Mouse (Mus musculus) lung, postnatal 0 days (tissue): ENCODE results near the gene Slc2a5. TPM values are rescaled to one million over a fixed set of nuclear protein-coding genes. Genes with fewer than 3 reads are reported as not detected.

Experiments
- ATAC-seq: fragments of 200-750 bp; cut with Nextera tagmentation; 2 replicates; pipeline ENCODE4 v1.8.0; 2017; ENCODE audit warnings: moderate library complexity
- DNase-seq: peaks from one replicate; pipeline ENCODE4 v3.0.0-alpha.2; 2016; ENCODE audit warnings: low spot score
- H3K27ac ChIP-seq: fragments of 300-500 bp; sonication (generic); 2 replicates; pipeline ENCODE4 v1.5.1; 2014; ENCODE audit warnings: antibody characterized with exemption, mild to moderate bottlenecking, low read length, mixed read lengths
- H3K27me3 ChIP-seq: fragments of 300-500 bp; sonication (generic); replicated peaks from 2 replicates; pipeline ENCODE4 v1.6.1; 2014; ENCODE audit warnings: low read length, mixed read lengths; ENCODE audit not compliant: insufficient read depth
- H3K36me3 ChIP-seq: fragments of 300-500 bp; sonication (generic); 2 replicates; pipeline ENCODE4 v1.6.1; 2014; ENCODE audit warnings: low read length, mixed read lengths; ENCODE audit not compliant: insufficient read depth
- H3K4me1 ChIP-seq: fragments of 300-500 bp; sonication (generic); 2 replicates; pipeline ENCODE4 v1.6.1; 2014; ENCODE audit warnings: antibody characterized with exemption, low read depth, low read length, mixed read lengths; ENCODE audit not compliant: insufficient read depth
- H3K4me2 ChIP-seq: fragments of 300-500 bp; sonication (generic); replicated peaks from 2 replicates; pipeline ENCODE4 v1.6.1; 2014; ENCODE audit warnings: low read depth, mild to moderate bottlenecking, low read length, moderate library complexity, mixed read lengths
- H3K4me3 ChIP-seq: fragments of 300-500 bp; sonication (generic); 2 replicates; pipeline ENCODE4 v1.5.1; 2014; ENCODE audit warnings: low read depth, low read length
- H3K9ac ChIP-seq: fragments of 300-500 bp; sonication (generic); replicated peaks from 2 replicates; pipeline ENCODE4 v1.6.1; 2014; ENCODE audit warnings: low read depth, mild to moderate bottlenecking
- H3K9me3 ChIP-seq: fragments of 300-500 bp; sonication (generic); 2 replicates; pipeline ENCODE4 v1.6.1; 2016; ENCODE audit warnings: low read length, mixed read lengths
- CTCF ChIP-seq: IDR thresholded peaks from 2 replicates; pipeline ENCODE4 v1.5.1; 2016; ENCODE audit warnings: antibody characterized with exemption, mild to moderate bottlenecking
- EP300 ChIP-seq: IDR thresholded peaks from 2 replicates; pipeline ENCODE4 v1.6.1; 2016; ENCODE audit warnings: antibody characterized with exemption, mild to moderate bottlenecking, control low read depth
- WGBS: fragments of 180-500 bp; shearing (Covaris S2); extraction: QIAGEN DNeasy Blood & Tissue Kit; methylation state at CpG from one replicate; pipeline ENCODE4 v1.1.7; 2014; 5-methylcytosine and 5-hydroxymethylcytosine counted together
- polyA plus RNA-seq: library from polyadenylated mRNA; unstranded; fragments of >200 nt; fragmentation: Nextera tagmentation; extraction: Ambion mirVana; gene quantifications from 2 replicates; pipeline ENCODE4 v1.2.1, GENCODE M21; 2015

The Slc2a5 gene
- polyA plus RNA-seq, 1 experiment from 2014 or later = 0.60 TPM

DNA sequence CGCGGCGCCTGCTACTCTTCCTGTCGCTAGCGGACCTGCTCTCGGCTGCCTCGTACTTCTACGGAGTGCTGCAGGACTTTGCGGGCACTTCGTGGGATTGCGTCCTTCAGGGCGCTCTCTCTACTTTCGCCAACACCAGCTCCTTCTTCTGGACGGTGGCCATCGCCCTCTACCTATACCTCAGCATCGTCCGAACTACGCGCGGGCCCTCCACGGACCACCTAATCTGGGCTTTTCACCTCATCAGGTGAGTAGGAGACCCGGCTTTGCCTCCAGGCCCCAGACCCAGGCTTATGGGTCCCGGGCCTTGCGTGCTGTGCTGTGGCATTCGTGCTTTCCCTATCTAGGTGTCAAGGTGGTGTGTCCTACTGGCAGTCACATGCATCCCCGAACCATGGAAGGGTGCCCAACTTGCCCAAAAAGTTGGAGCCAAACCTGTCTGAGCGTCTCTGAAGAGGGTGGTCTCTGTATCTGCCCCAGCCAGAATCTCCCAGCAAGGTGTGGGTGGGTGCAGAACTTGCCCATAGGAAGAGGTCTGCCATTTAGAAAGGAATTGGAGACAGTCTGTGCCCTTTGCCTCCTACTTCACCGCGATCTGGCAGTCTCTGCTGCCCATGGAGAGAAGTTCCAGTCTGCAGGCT, 31.1 kb upstream of the Slc2a5 start:
- Histone ChIP-seq H3K27ac (peak overlapping the region; percentile 93), H3K36me3 (no peaks in the 10 kb centered on the region), H3K9me3 (no peaks in the 10 kb centered on the region), H3K4me1 (peaks cover 14% of the 10 kb centered on the region), H3K4me2 (peak overlapping the region; percentile 94), H3K4me3 (peak overlapping the region; percentile 60), H3K9ac (peak overlapping the region; percentile 76), H3K27me3 (no peaks in the 10 kb centered on the region)
- no peak for TF ChIP-seq EP300
- TF ChIP-seq CTCF = no peak
- no peak for DNase-seq
- ATAC-seq = no peak
- WGBS = 20% methylated on average over 22 of the region's 29 CpGs

DNA sequence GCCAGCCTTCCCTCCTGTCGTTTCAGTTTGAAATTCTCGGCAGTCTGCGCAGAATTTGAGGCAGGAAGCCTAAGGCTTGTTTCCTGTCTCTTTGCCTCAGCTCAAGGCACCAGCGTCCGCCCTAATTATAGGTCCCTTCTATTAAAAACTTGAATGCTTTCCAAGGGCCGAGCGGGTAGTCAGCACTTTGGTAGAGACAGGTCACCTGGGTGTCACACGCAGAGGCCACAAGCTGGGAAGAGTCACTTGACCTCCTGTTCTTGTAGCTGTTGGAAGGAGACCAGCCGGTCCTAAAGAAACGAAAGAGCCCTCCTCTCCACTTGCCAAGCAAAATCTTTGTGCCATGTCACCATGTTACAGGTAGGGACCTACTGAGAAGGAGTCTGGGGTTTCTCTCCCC, 30.0 kb upstream of the Slc2a5 start:
- H3K9ac ChIP-seq = no peak overlapping the region
- peak; percentile 66 for DNase-seq
- no peak for ATAC-seq
- WGBS = 37% methylated on average over 10 of the region's 10 CpGs
- H3K27ac ChIP-seq = peak overlapping the region; percentile 93
- peak overlapping the region; percentile 94 for H3K4me2 ChIP-seq
- H3K4me3 ChIP-seq = peak overlapping the region; percentile 60
- no peak for TF ChIP-seq CTCF
- TF ChIP-seq EP300 = no peak
- no peaks in the 10 kb centered on the region for H3K36me3 ChIP-seq
- H3K27me3 ChIP-seq = no peaks in the 10 kb centered on the region
- peaks cover 18% of the 10 kb centered on the region for H3K4me1 ChIP-seq
- no peaks in the 10 kb centered on the region for H3K9me3 ChIP-seq

DNA sequence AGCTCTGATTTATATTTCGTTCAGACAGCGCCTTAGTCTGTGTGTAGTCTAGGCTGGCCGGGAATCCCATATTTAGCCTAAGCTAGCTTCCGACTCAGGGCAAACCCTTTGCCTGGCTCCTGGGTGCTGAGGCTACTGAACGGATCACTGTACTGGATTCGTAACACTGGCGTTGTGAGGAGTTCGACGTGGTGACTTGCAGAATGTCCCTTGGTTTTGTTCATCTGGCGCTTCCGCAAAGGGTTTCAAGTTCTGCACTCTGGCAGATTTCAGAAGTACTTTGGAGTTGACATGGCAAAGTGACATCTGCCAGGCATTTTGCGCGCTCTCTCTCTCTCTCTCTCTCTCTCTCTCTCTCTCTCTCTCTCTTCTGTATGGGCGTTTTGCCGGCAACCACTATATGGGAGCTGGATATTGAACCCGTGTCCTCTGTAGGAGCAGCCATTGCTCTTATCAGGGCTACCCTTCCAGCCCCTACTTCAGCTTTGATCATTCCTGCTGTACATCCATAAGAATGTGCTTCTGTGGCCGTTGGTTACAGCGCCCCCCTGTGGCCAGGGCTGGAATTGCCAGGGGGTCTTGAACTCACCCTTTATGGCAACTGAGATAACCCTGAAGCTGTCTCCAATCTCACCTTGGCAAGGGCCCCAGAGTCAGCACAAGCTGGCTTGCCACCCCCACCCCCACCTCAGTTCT, 27.0 kb upstream of the Slc2a5 start:
- H3K27me3 ChIP-seq = no peaks in the 10 kb centered on the region
- no peak overlapping the region for H3K4me2 ChIP-seq
- H3K4me3 ChIP-seq = no peak overlapping the region
- no peak for ATAC-seq
- no peaks in the 10 kb centered on the region for H3K9me3 ChIP-seq
- H3K36me3 ChIP-seq = no peaks in the 10 kb centered on the region
- H3K9ac ChIP-seq = no peak overlapping the region
- peaks cover 18% of the 10 kb centered on the region for H3K4me1 ChIP-seq
- WGBS = 84% methylated on average over 18 of the region's 18 CpGs
- DNase-seq = no peak
- no peak overlapping the region for H3K27ac ChIP-seq
- TF ChIP-seq EP300 = no peak
- TF ChIP-seq CTCF = peak; percentile 73

DNA sequence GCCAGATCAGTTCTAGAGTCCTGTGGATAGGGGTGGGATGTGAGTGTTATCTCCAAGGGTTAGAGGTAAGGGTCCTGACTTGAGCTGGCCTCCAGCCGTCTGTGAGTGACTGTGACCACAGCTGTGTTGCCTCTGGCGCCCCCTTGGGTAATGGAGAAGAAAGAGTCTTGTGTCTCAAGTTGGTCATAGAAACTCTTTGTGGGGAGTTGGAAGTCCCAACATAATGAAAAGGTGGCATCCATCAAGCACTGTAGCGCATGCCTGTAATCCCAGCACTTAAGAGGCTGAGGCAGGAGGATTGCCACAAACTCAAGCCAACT, 26.5 kb upstream of the Slc2a5 start:
- Histone ChIP-seq H3K4me3 (no peak overlapping the region), H3K9ac (no peak overlapping the region), H3K27me3 (no peaks in the 10 kb centered on the region), H3K9me3 (no peaks in the 10 kb centered on the region), H3K4me1 (peaks cover 18% of the 10 kb centered on the region), H3K27ac (no peak overlapping the region), H3K36me3 (no peaks in the 10 kb centered on the region), H3K4me2 (no peak overlapping the region)
- no peak; the same call in 1 of the 2 replicates for TF ChIP-seq CTCF
- TF ChIP-seq EP300 = no peak
- DNase-seq (peak; percentile 46), ATAC-seq (no peak)
- WGBS = 63% methylated on average over 3 of the region's 3 CpGs

DNA sequence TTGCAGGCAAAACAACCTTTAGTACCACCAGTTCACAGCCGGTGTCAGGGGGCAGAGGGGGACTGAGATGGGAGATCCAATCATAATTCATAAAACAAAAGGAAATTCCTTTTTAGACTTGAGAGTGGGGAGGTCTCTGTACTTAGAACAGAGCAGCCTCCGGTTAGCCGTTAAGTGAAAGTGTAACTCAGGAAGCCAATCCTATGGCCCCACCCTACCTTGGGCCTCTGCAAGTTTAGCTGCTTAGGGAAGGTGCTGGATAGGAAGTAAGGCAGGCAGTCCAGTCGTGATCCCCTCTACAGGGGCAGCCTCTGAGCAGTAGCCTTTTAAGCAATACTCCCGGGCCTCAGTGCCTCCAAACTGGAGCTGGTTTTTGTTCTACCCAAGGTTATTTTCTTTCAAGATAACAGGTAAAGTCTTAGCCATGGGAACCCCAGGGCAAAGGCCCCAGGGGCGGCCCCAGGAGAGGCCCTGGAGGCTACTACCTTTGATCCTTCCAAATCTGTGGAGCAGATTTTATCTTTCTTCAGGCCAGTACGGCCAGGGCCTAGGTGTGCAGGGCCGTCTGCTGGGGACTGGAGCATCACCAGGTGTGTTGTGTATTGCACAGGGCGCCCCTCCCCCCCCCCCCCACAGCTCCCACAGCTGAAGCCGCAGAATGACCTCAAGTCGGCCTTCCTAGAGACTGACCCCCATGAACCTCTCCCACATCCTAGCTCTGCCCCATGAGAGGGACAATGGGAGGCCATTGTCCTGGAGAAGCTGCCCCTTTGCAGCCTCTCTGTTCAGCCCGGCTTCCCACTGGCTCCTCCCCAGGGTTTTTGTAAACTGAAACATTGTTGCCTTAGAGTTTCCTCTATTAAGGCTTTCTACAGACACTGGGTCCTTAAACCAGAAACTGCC, 25.3 kb upstream of the Slc2a5 start:
- no peaks in the 10 kb centered on the region for H3K27me3 ChIP-seq
- no peak overlapping the region for H3K27ac ChIP-seq
- H3K4me3 ChIP-seq = no peak overlapping the region
- ATAC-seq = no peak
- no peaks in the 10 kb centered on the region for H3K9me3 ChIP-seq
- H3K36me3 ChIP-seq = no peaks in the 10 kb centered on the region
- no peak for TF ChIP-seq EP300
- TF ChIP-seq CTCF = no peak
- DNase-seq = no peak
- peaks cover 16% of the 10 kb centered on the region for H3K4me1 ChIP-seq
- 36% methylated on average over 10 of the region's 12 CpGs for WGBS
- H3K4me2 ChIP-seq = no peak overlapping the region
- H3K9ac ChIP-seq = no peak overlapping the region

DNA sequence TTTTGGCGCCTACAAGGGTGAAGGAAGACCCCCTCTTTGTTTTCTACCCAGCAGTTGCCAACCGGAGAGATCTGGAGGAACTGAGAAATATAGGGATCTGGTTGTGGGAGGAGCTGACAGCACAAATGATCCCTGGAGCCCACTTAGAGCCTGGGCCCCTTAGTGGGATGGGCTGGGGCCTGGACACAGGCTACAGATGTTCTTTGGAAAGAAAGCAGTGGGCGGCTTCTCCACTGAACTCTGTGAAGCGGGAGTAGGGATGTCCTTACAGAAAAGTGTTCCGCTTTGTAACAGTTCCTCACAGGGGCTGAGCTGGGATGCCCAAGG, 24.7 kb upstream of the Slc2a5 start:
- no peak overlapping the region for H3K9ac ChIP-seq

More for the DNA sequence above, 24.7 kb upstream of the Slc2a5 start:
- peaks cover 9% of the 10 kb centered on the region for H3K4me1 ChIP-seq
- 66% methylated on average over 5 of the region's 5 CpGs for WGBS
- H3K4me2 ChIP-seq = no peak overlapping the region
- no peak overlapping the region for H3K27ac ChIP-seq
- no peak overlapping the region for H3K4me3 ChIP-seq
- no peaks in the 10 kb centered on the region for H3K36me3 ChIP-seq
- H3K27me3 ChIP-seq = no peaks in the 10 kb centered on the region
- no peak for DNase-seq
- no peaks in the 10 kb centered on the region for H3K9me3 ChIP-seq
- ATAC-seq = no peak
- no peak for TF ChIP-seq CTCF
- TF ChIP-seq EP300 = no peak
